Comparison of ENCODE assay signal across 18 mouse cellular contexts in the genomic region with DNA sequence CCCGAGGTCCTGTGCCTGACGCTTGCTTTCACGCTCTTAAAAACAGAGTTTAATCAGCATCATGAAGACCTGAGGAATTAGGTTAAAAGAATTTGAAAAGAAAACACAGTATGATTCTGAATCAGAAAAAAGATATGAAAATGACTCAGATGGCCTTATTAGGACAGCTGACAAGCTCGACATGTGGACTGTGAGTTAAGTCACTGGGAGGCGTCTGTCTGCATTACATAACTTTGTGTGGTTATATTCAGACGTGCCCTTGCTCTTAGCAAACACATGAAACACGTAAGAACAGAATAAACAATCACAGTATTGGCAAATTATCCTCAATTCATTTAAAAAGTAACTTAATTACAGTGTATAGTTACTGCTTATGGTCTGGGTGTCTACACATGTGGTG. TPM values are rescaled to one million over a fixed set of nuclear protein-coding genes. Genes with fewer than 3 reads are reported as not detected.
DNase-seq lines count a peak whose midpoint lies in the region; ATAC-seq and TF ChIP-seq lines count a peak whose summit lies in the region.
"Had no signal": no experiment of that assay in that cellular context is flagged by ENCODE, and none has a peak within 500 bp of the region (broad histone marks: within the 10 kb centered on the region; RNA-seq: fewer than 3 reads in every experiment).

No protein-coding gene starts in this region.

- no peaks in the 10 kb centered on the region for H3K27me3 ChIP-seq in Patski
- H3K27me3 ChIP-seq: kidney, embryonic 15.5 days; limb, embryonic 15.5 days; neural tube, embryonic 13.5 days had no signal

- H3K27ac ChIP-seq in gastrocnemius, adult 2 months = peak overlapping the region; percentile 83
- H3K27ac ChIP-seq in left cerebral cortex, adult 2 months = no peak overlapping the region
- H3K27ac ChIP-seq: hindbrain, postnatal 0 days; kidney, embryonic 15.5 days; limb, embryonic 15.5 days; neural tube, embryonic 13.5 days had no signal

- in situ Hi-C loops in Patski (cut with MboI; ENCODE audit: low pct_unique_long_range_greater_than_20kb) = no loop called here

- H3K4me3 ChIP-seq in gastrocnemius, adult 2 months = no peak overlapping the region
- no peak overlapping the region for H3K4me3 ChIP-seq in left cerebral cortex, adult 2 months
- H3K4me3 ChIP-seq: kidney, embryonic 15.5 days; limb, embryonic 15.5 days; megakaryocyte, embryonic 14.5 days; neural tube, embryonic 13.5 days had no signal

- POLR2A ChIA-PET in Patski (lab: Charles Lee) = no interaction called here

- intact Hi-C loops in gastrocnemius, adult 2 months (cut with DNase I) = no loop called here
- intact Hi-C loops in gastrocnemius, postnatal 14 days (cut with DNase I; ENCODE audit: low total_unique reads) = no loop called here
- intact Hi-C loops in left cerebral cortex, adult 2 months (cut with DNase I) = no loop called here

- CTCF ChIA-PET in Patski (lab: Charles Lee) = interaction anchor here (2.5 kb wide), 1 partner anchor 15 kb away, joined by 7 read pairs; no protein-coding TSS in a partner anchor

- no peak for TF ChIP-seq CTCF in gastrocnemius, adult 2 months (IDR thresholded peaks at IDR 0.05)
- no peak for TF ChIP-seq CTCF in Patski (IDR thresholded peaks at IDR 0.05)
- no peak for TF ChIP-seq CTCF in left cerebral cortex, adult 2 months (IDR thresholded peaks at IDR 0.05)

- no peak for DNase-seq in gastrocnemius, adult 2 months
- DNase-seq in gastrocnemius, postnatal 14 days = no peak
- DNase-seq in 3134 (ENCODE audit: extremely low read depth, insufficient read length, low spot score) = peak; percentile 53
- DNase-seq in Patski (ENCODE audit: low read depth, low spot score) = no peak
- DNase-seq in left cerebral cortex, adult 2 months (ENCODE audit: extremely low spot score in 1 of 2, low spot score in 2 of 2) = no peak
- DNase-seq: cerebellum, postnatal 10 days; embryo, embryonic 11 days; forebrain, postnatal 0 days; gastrocnemius, postnatal 10 days; right cerebral cortex, postnatal 4 days had no signal

- peak; percentile 47 for ATAC-seq in Patski
- peak; percentile 64; the same call in 1 of the 2 replicates for ATAC-seq in granulocyte monocyte progenitor cell, adult 5-6 weeks (replicated peaks; ENCODE audit: poor library complexity, severe bottlenecking)
- ATAC-seq in frontal cortex, adult (ENCODE audit: low TSS enrichment) = no peak
- no peak for ATAC-seq in erythroblast, adult 5-6 weeks (replicated peaks; ENCODE audit: low FRiP score, poor library complexity, severe bottlenecking)
- ATAC-seq: forebrain, postnatal 0 days; hindbrain, postnatal 0 days had no signal

RNA-seq across cellular contexts. Expression of gene Mrtfb, which starts 16.0 kb away (rescaled TPM):
- total RNA-seq in gastrocnemius, adult 2 months (2021) = 10 to 100 TPM; 23.3 to 33.0 TPM
- total RNA-seq in gastrocnemius, postnatal 14 days (2021) = 10 to 100 TPM; 27.4 to 33.3 TPM
- polyA plus RNA-seq in Patski (2021) = 18.7 TPM
- total RNA-seq in granulocyte monocyte progenitor cell, adult 5-6 weeks (2014; fragmentation: Nextera tagmentation) = 10.0 and 11.0 TPM in 2 replicates
- 4.5 and 5.1 TPM in 2 replicates for total RNA-seq in granulocyte monocyte progenitor cell, adult 5-6 weeks (2017)
- 100 to 1,000 TPM; 188 to 193 TPM for total RNA-seq in left cerebral cortex, adult 2 months (2021)
- total RNA-seq in erythroblast, adult 5-6 weeks (2015; ENCODE audit: low replicate concordance) = 0.96 and 1.3 TPM in 2 replicates
- 1.1 and 1.2 TPM in 2 replicates for total RNA-seq in erythroblast, adult 5-6 weeks (2017; ENCODE audit: low replicate concordance)

Comparison
In these comparisons a context has a peak if more than half of its experiments do, and no peak if none do; other contexts are left out.
1. ATAC-seq: peak in Patski (single experiment) and granulocyte monocyte progenitor cell, adult 5-6 weeks (single experiment); none in frontal cortex, adult (single experiment) and erythroblast, adult 5-6 weeks (single experiment).
2. RNA of gene Mrtfb, which starts 16.0 kb away (total RNA-seq): 188 to 193 TPM in left cerebral cortex, adult 2 months; 27.4 to 33.3 TPM in gastrocnemius, postnatal 14 days, 23.3 to 33.0 TPM in gastrocnemius, adult 2 months, 4.5 to 11.0 TPM in granulocyte monocyte progenitor cell, adult 5-6 weeks and 0.96 to 1.3 TPM in erythroblast, adult 5-6 weeks; every median in the first group is over 4 times any median in the second.